Mouse (Mus musculus) CH12.LX (cell line): ENCODE results near the gene Cacng6.

ENCODE experiments used
- CTCF ChIP-seq, 2 experiments: IDR thresholded peaks in 1 of 2; conservative IDR thresholded peaks in 1 of 2; 2 replicates each; pipeline ENCODE4 v1.5.1; 2011 to 2012; ENCODE audit warnings: low read depth in 2 of 2, low read length in 2 of 2, improper control_type of control experiment in 1 of 2, inconsistent platforms in 1 of 2, mild to moderate bottlenecking in 1 of 2, moderate library complexity in 1 of 2
- ELF1 ChIP-seq: IDR thresholded peaks from 2 replicates; pipeline ENCODE4 v1.6.1; 2014; ENCODE audit warnings: low read depth, mild to moderate bottlenecking, inconsistent platforms, low read length, improper control_type of control experiment
- EP300 ChIP-seq: IDR thresholded peaks from 2 replicates; pipeline ENCODE4 v1.6.1; 2011; ENCODE audit warnings: low read length, improper control_type of control experiment
- GABPA ChIP-seq: IDR thresholded peaks from 2 replicates; pipeline ENCODE4 v1.6.1; 2012; ENCODE audit warnings: low read depth, low read length, improper control_type of control experiment, inconsistent platforms; ENCODE audit not compliant: insufficient replicate concordance
- MAFK ChIP-seq: IDR thresholded peaks from 2 replicates; pipeline ENCODE4 v1.6.1; 2011; ENCODE audit warnings: low read length, improper control_type of control experiment; ENCODE audit not compliant: insufficient replicate concordance
- POLR2A ChIP-seq: IDR thresholded peaks from 2 replicates; pipeline ENCODE4 v1.6.1; 2011; ENCODE audit warnings: low read depth, mild to moderate bottlenecking, improper control_type of control experiment, low read length
- POLR2AphosphoS2 ChIP-seq: IDR thresholded peaks from 2 replicates; pipeline ENCODE4 v1.6.1; 2011; ENCODE audit warnings: low read depth, low read length, improper control_type of control experiment
- TBP ChIP-seq: conservative IDR thresholded peaks from 2 replicates; pipeline ENCODE4 v1.6.1; 2011; ENCODE audit warnings: low read depth, low read length, improper control_type of control experiment
- ZNF384 ChIP-seq: IDR thresholded peaks from 2 replicates; pipeline ENCODE4 v1.6.1; 2012; ENCODE audit warnings: low read depth, low read length, improper control_type of control experiment, inconsistent platforms

GRCm38 (mm10) chr7:3376831-3377230 lies 47.2 kb upstream of the Cacng6 start:
- TF ChIP-seq GABPA (no peak), CTCF (conservative IDR thresholded peaks at IDR 0.05 in 1 of 2, IDR thresholded peaks at IDR 0.05 in 1 of 2; ENCODE audit: low read depth in 2 of 2, low read length in 2 of 2) (peak; percentile 68 to 87), EP300 (0 out of 2 replicates have a peak, but pooled peaks have one; percentile 26), ELF1 (peak; percentile 41; the same call in 1 of the 2 replicates), ZNF384 (no peak; the same call in 1 of the 2 replicates), TBP (no peak), MAFK (no peak), POLR2AphosphoS2 (no peak), POLR2A (no peak)
